Mouse (Mus musculus): ENCODE data around the gene Tango2. TPM values are rescaled to one million over a fixed set of nuclear protein-coding genes. Genes with fewer than 3 reads are reported as not detected.

Gene Tango2
- polyA plus RNA-seq, 1 experiment from 2014 or later = 70.0 TPM

GRCm38 (mm10) chr16:18392469-18393426 is 44.8 kb upstream of the Tango2 start:
- H3K4me2 ChIP-seq (ENCODE audit: low read length) = peak overlapping the region; percentile 89
- peak overlapping the region; percentile 91 for H3K27ac ChIP-seq (replicated peaks; ENCODE audit: low read depth, low read length)
- ATAC-seq (ENCODE audit: low FRiP score, low TSS enrichment) = peak; percentile 83
- H3K9me3 ChIP-seq (ENCODE audit: control insufficient read depth, low read length) = no peaks in the 10 kb centered on the region
- H3K4me3 ChIP-seq (replicated peaks; ENCODE audit: low read depth, low read length) = peak overlapping the region; percentile 75
- DNase-seq = peak; percentile 88
- peak overlapping the region; percentile 90 for H3K9ac ChIP-seq (replicated peaks; ENCODE audit: low read length)
- 1% methylated on average over 63 of the region's 63 CpGs for WGBS
- H3K36me3 ChIP-seq (ENCODE audit: control insufficient read depth, insufficient read depth, low read length) = peaks cover 12% of the 10 kb centered on the region
- peaks cover 48% of the 10 kb centered on the region for H3K4me1 ChIP-seq (ENCODE audit: control insufficient read depth, insufficient read depth, low read length)
- H3K27me3 ChIP-seq (ENCODE audit: control insufficient read depth, insufficient read depth, low read length) = no peaks in the 10 kb centered on the region

- Histone ChIP-seq H3K9ac (replicated peaks; ENCODE audit: low read length) (no peak overlapping the region), H3K27me3 (ENCODE audit: control insufficient read depth, insufficient read depth, low read length) (no peaks in the 10 kb centered on the region), H3K4me3 (replicated peaks; ENCODE audit: low read depth, low read length) (peak overlapping the region; percentile 75; the same call in 1 of the 2 replicates), H3K9me3 (ENCODE audit: control insufficient read depth, low read length) (no peaks in the 10 kb centered on the region), H3K36me3 (ENCODE audit: control insufficient read depth, insufficient read depth, low read length) (peaks cover 2% of the 10 kb centered on the region), H3K27ac (replicated peaks; ENCODE audit: low read depth, low read length) (0 out of 2 replicates have a peak overlapping the region, but pooled peaks have one; percentile 91), H3K4me2 (ENCODE audit: low read length) (peak overlapping the region; percentile 89), H3K4me1 (ENCODE audit: control insufficient read depth, insufficient read depth, low read length) (peaks cover 58% of the 10 kb centered on the region)
- ATAC-seq (ENCODE audit: low FRiP score, low TSS enrichment) = no peak
- DNase-seq = no peak
- WGBS = 90% methylated on average over 3 of the region's 3 CpGs
Measured at GRCm38 (mm10) chr16:18391728-18392127, 43.8 kb upstream of the Tango2 start.

- ATAC-seq (ENCODE audit: low FRiP score, low TSS enrichment) (no peak), DNase-seq (no peak)
- H3K36me3 ChIP-seq (ENCODE audit: control insufficient read depth, insufficient read depth, low read length) = no peaks in the 10 kb centered on the region
- H3K9me3 ChIP-seq (ENCODE audit: control insufficient read depth, low read length) = no peaks in the 10 kb centered on the region
- H3K4me2 ChIP-seq (ENCODE audit: low read length) = no peak overlapping the region
- no peak overlapping the region for H3K9ac ChIP-seq (replicated peaks; ENCODE audit: low read length)
- WGBS = 98% methylated on average over 3 of the region's 3 CpGs
- H3K27me3 ChIP-seq (ENCODE audit: control insufficient read depth, insufficient read depth, low read length) = no peaks in the 10 kb centered on the region
- no peak overlapping the region for H3K4me3 ChIP-seq (replicated peaks; ENCODE audit: low read depth, low read length)
- peaks cover 52% of the 10 kb centered on the region for H3K4me1 ChIP-seq (ENCODE audit: control insufficient read depth, insufficient read depth, low read length)
- H3K27ac ChIP-seq (replicated peaks; ENCODE audit: low read depth, low read length) = no peak overlapping the region
Measured at GRCm38 (mm10) chr16:18391127-18391526, 43.2 kb upstream of the Tango2 start.

- no peak overlapping the region for H3K4me3 ChIP-seq (replicated peaks; ENCODE audit: low read depth, low read length)
- no peak overlapping the region for H3K4me2 ChIP-seq (ENCODE audit: low read length)
- H3K4me1 ChIP-seq (ENCODE audit: control insufficient read depth, insufficient read depth, low read length) = peaks cover 44% of the 10 kb centered on the region
- no peak overlapping the region for H3K27ac ChIP-seq (replicated peaks; ENCODE audit: low read depth, low read length)
- no peaks in the 10 kb centered on the region for H3K36me3 ChIP-seq (ENCODE audit: control insufficient read depth, insufficient read depth, low read length)
- H3K9me3 ChIP-seq (ENCODE audit: control insufficient read depth, low read length) = no peaks in the 10 kb centered on the region
- no peaks in the 10 kb centered on the region for H3K27me3 ChIP-seq (ENCODE audit: control insufficient read depth, insufficient read depth, low read length)
- ATAC-seq (ENCODE audit: low FRiP score, low TSS enrichment) (no peak), DNase-seq (no peak)
- WGBS = 77% methylated on average over 6 of the region's 6 CpGs
- no peak overlapping the region for H3K9ac ChIP-seq (replicated peaks; ENCODE audit: low read length)
Measured at GRCm38 (mm10) chr16:18390399-18390798, 42.5 kb upstream of the Tango2 start.

GRCm38 (mm10) chr16:18388583-18389435 is 40.9 kb upstream of the Tango2 start:
- peaks cover 29% of the 10 kb centered on the region for H3K4me1 ChIP-seq (ENCODE audit: control insufficient read depth, insufficient read depth, low read length)
- H3K27me3 ChIP-seq (ENCODE audit: control insufficient read depth, insufficient read depth, low read length) = no peaks in the 10 kb centered on the region
- ATAC-seq (ENCODE audit: low FRiP score, low TSS enrichment) (no peak), DNase-seq (no peak)
- H3K4me3 ChIP-seq (replicated peaks; ENCODE audit: low read depth, low read length) = no peak overlapping the region
- H3K9ac ChIP-seq (replicated peaks; ENCODE audit: low read length) = no peak overlapping the region; the same call in 1 of the 2 replicates
- H3K36me3 ChIP-seq (ENCODE audit: control insufficient read depth, insufficient read depth, low read length) = no peaks in the 10 kb centered on the region
- peak overlapping the region; percentile 52 for H3K27ac ChIP-seq (replicated peaks; ENCODE audit: low read depth, low read length)
- H3K9me3 ChIP-seq (ENCODE audit: control insufficient read depth, low read length) = no peaks in the 10 kb centered on the region
- WGBS = 77% methylated on average over 14 of the region's 14 CpGs
- H3K4me2 ChIP-seq (ENCODE audit: low read length) = no peak overlapping the region

- DNase-seq (no peak), ATAC-seq (ENCODE audit: low FRiP score, low TSS enrichment) (no peak)
- Histone ChIP-seq H3K4me2 (ENCODE audit: low read length) (no peak overlapping the region), H3K4me1 (ENCODE audit: control insufficient read depth, insufficient read depth, low read length) (peaks cover 32% of the 10 kb centered on the region), H3K9me3 (ENCODE audit: control insufficient read depth, low read length) (no peaks in the 10 kb centered on the region), H3K36me3 (ENCODE audit: control insufficient read depth, insufficient read depth, low read length) (no peaks in the 10 kb centered on the region), H3K4me3 (replicated peaks; ENCODE audit: low read depth, low read length) (no peak overlapping the region), H3K27me3 (ENCODE audit: control insufficient read depth, insufficient read depth, low read length) (no peaks in the 10 kb centered on the region), H3K27ac (replicated peaks; ENCODE audit: low read depth, low read length) (peak overlapping the region; percentile 52), H3K9ac (replicated peaks; ENCODE audit: low read length) (no peak overlapping the region)
- 37% methylated on average over 6 of the region's 7 CpGs for WGBS
Measured at GRCm38 (mm10) chr16:18387704-18388582, 40.0 kb upstream of the Tango2 start.

- Histone ChIP-seq H3K4me1 (ENCODE audit: control insufficient read depth, insufficient read depth, low read length) (peaks cover 38% of the 10 kb centered on the region), H3K36me3 (ENCODE audit: control insufficient read depth, insufficient read depth, low read length) (no peaks in the 10 kb centered on the region), H3K4me2 (ENCODE audit: low read length) (no peak overlapping the region), H3K27me3 (ENCODE audit: control insufficient read depth, insufficient read depth, low read length) (no peaks in the 10 kb centered on the region), H3K27ac (replicated peaks; ENCODE audit: low read depth, low read length) (no peak overlapping the region), H3K4me3 (replicated peaks; ENCODE audit: low read depth, low read length) (no peak overlapping the region), H3K9me3 (ENCODE audit: control insufficient read depth, low read length) (no peaks in the 10 kb centered on the region), H3K9ac (replicated peaks; ENCODE audit: low read length) (no peak overlapping the region)
- WGBS = 62% methylated on average over 3 of the region's 3 CpGs
- ATAC-seq (ENCODE audit: low FRiP score, low TSS enrichment) = no peak
- DNase-seq = no peak
Measured at GRCm38 (mm10) chr16:18386972-18387371, 39.1 kb upstream of the Tango2 start.

- no peaks in the 10 kb centered on the region for H3K36me3 ChIP-seq (ENCODE audit: control insufficient read depth, insufficient read depth, low read length)
- no peaks in the 10 kb centered on the region for H3K27me3 ChIP-seq (ENCODE audit: control insufficient read depth, insufficient read depth, low read length)
- no peak overlapping the region for H3K4me3 ChIP-seq (replicated peaks; ENCODE audit: low read depth, low read length)
- no peak overlapping the region for H3K27ac ChIP-seq (replicated peaks; ENCODE audit: low read depth, low read length)
- no peak for DNase-seq
- no peak overlapping the region for H3K9ac ChIP-seq (replicated peaks; ENCODE audit: low read length)
- peaks cover 42% of the 10 kb centered on the region for H3K4me1 ChIP-seq (ENCODE audit: control insufficient read depth, insufficient read depth, low read length)
- no peaks in the 10 kb centered on the region for H3K9me3 ChIP-seq (ENCODE audit: control insufficient read depth, low read length)
- no peak for ATAC-seq (ENCODE audit: low FRiP score, low TSS enrichment)
- WGBS = 77% methylated on average over 7 of the region's 7 CpGs
- no peak overlapping the region for H3K4me2 ChIP-seq (ENCODE audit: low read length)
Measured at GRCm38 (mm10) chr16:18386451-18386850, 38.5 kb upstream of the Tango2 start.
